Mouse (Mus musculus): ENCODE measurements around the gene Rap2c. TPM values are rescaled to one million over a fixed set of nuclear protein-coding genes. Genes with fewer than 3 reads are reported as not detected.

Gene Rap2c
- polyA plus RNA-seq, 1 experiment: 12.6 TPM

DNA sequence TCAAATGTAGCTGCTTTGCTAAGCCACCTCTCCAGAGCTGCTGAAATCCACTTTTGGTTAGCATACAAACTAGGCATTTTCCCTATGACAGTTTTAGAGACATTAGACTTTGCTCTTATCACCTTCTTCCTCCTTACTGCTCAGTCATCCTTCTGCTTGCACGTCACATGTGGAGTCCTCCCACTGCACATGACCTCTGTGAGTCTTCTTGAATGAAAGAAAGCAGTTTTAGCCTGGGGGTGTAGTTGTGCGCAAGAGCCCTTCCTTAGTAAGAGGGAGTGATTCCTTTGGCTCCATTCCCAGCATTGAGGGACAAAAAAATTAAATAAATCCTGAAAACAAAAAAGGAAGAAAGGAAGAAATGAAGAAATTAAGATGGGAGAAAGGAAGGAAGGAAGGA, 22.5 kb downstream of the Rap2c start:
- Histone ChIP-seq H3K27ac (ENCODE audit: insufficient read depth, low read length) (no peak overlapping the region), H3K4me3 (replicated peaks; ENCODE audit: insufficient read depth, low read depth, low read length) (no peak overlapping the region), H3K27me3 (ENCODE audit: control insufficient read depth, insufficient read depth, low read length) (no peaks in the 10 kb centered on the region), H3K4me1 (ENCODE audit: control insufficient read depth, insufficient read depth, low read length) (no peaks in the 10 kb centered on the region)
- no peak for TF ChIP-seq CTCF (IDR thresholded peaks at IDR 0.05; ENCODE audit: borderline replicate concordance, insufficient read depth, low read depth, low read length)
- TF ChIP-seq POLR2A (IDR thresholded peaks at IDR 0.05; ENCODE audit: borderline replicate concordance, insufficient read depth, low read length): no peak
- DNase-seq: no peak
- 86% methylated on average over 2 of the region's 2 CpGs for WGBS

DNA sequence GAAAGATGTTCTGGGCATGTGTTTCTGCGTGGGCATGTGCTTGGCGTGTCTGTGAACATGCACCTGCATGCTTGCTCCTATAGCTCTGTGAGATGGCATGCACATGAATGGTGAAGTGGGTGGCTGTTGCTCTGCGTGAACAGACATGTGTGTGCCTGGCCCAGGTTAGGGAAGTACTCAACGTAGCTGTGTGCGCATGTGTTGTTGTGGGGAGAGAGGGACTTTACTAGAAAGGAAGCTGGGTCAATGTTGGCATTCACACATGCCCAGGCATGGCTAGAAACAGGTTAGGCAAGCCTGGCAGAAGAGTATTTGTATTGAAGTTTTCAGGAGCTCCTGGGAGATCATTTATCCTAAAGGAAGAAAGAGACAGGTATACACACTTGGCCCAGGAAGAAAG, 26.5 kb downstream of the Rap2c start:
- WGBS: 88% methylated on average over 5 of the region's 5 CpGs
- no peaks in the 10 kb centered on the region for H3K27me3 ChIP-seq (ENCODE audit: control insufficient read depth, insufficient read depth, low read length)
- no peak for DNase-seq
- no peak overlapping the region for H3K4me3 ChIP-seq (replicated peaks; ENCODE audit: insufficient read depth, low read depth, low read length)
- H3K27ac ChIP-seq (ENCODE audit: insufficient read depth, low read length): no peak overlapping the region
- TF ChIP-seq POLR2A (IDR thresholded peaks at IDR 0.05; ENCODE audit: borderline replicate concordance, insufficient read depth, low read length) (no peak), CTCF (IDR thresholded peaks at IDR 0.05; ENCODE audit: borderline replicate concordance, insufficient read depth, low read depth, low read length) (no peak)
- H3K4me1 ChIP-seq (ENCODE audit: control insufficient read depth, insufficient read depth, low read length): no peaks in the 10 kb centered on the region

DNA sequence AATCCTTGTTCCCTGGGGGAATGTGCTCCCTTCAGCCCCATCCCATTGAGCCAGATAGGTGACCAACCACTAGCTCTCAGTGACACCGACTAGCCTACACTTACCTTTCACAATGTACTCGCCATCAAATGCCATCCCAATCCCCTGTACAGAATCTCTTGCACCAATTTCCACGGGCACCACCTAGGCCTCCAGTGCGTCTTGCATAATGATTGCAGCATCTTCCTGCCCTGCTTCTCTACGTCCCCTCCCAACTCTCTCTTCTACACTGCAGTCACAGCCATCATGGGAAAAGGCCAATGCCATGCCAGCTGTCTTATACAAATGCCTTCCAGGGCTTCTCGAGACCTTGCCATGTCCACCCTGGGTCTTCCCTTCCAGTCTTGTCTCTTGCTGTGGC, 27.9 kb downstream of the Rap2c start:
- Histone ChIP-seq H3K27ac (ENCODE audit: insufficient read depth, low read length) (no peak overlapping the region), H3K4me3 (replicated peaks; ENCODE audit: insufficient read depth, low read depth, low read length) (no peak overlapping the region), H3K4me1 (ENCODE audit: control insufficient read depth, insufficient read depth, low read length) (no peaks in the 10 kb centered on the region), H3K27me3 (ENCODE audit: control insufficient read depth, insufficient read depth, low read length) (no peaks in the 10 kb centered on the region)
- no peak for DNase-seq
- TF ChIP-seq POLR2A (IDR thresholded peaks at IDR 0.05; ENCODE audit: borderline replicate concordance, insufficient read depth, low read length) (no peak), CTCF (IDR thresholded peaks at IDR 0.05; ENCODE audit: borderline replicate concordance, insufficient read depth, low read depth, low read length) (no peak)
- WGBS: 74% methylated on average over 6 of the region's 6 CpGs

DNA sequence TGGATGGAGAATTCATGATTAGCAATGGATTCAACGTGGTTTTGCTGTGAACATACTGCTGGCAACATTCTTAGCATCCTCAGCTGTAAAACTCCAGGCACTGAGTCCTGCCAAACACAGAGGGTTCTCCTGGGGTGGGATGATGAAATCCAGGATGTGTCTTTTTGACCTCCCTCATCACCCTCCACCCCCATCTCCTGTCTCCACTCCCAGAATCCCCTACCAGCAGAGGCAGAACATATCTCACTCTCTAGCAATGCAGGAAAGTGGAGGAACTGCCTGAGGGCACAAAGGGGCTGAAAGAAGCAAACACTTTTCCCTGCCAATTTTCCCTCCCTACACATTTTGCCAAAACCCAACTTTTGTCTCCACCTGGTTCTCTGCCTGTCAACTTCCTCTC, 29.2 kb downstream of the Rap2c start:
- no peak for DNase-seq
- TF ChIP-seq POLR2A (IDR thresholded peaks at IDR 0.05; ENCODE audit: borderline replicate concordance, insufficient read depth, low read length): no peak
- no peak for TF ChIP-seq CTCF (IDR thresholded peaks at IDR 0.05; ENCODE audit: borderline replicate concordance, insufficient read depth, low read depth, low read length)
- 26% methylated on average over 1 of the region's 1 CpGs for WGBS

DNA sequence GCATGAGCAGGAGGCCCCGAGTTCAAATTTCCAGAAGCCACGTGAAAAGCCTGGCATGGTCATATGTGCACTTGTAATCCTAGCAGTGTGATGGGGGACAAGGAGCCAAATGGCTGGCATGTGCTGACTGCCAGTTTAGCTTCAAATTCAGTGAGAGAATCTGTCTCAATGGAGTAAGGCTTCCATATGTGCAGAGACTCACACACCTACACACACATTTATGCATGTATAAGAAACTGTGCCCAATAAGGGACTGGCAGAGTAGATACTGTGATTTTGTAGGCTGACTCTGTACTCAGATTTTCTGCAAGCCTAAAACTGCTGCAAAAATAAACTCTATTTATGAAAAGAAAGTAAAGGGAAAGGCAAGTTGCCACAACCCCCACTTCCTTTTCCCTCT, 39.4 kb downstream of the Rap2c start:
- 82% methylated on average over 2 of the region's 2 CpGs for WGBS
- no peak overlapping the region for H3K4me3 ChIP-seq (replicated peaks; ENCODE audit: insufficient read depth, low read depth, low read length)
- H3K27me3 ChIP-seq (ENCODE audit: control insufficient read depth, insufficient read depth, low read length): no peaks in the 10 kb centered on the region
- no peaks in the 10 kb centered on the region for H3K4me1 ChIP-seq (ENCODE audit: control insufficient read depth, insufficient read depth, low read length)
- TF ChIP-seq CTCF (IDR thresholded peaks at IDR 0.05; ENCODE audit: borderline replicate concordance, insufficient read depth, low read depth, low read length) (no peak), POLR2A (IDR thresholded peaks at IDR 0.05; ENCODE audit: borderline replicate concordance, insufficient read depth, low read length) (no peak)
- H3K27ac ChIP-seq (ENCODE audit: insufficient read depth, low read length): no peak overlapping the region
- no peak for DNase-seq

More for the DNA sequence above, 29.2 kb downstream of the Rap2c start:
- Histone ChIP-seq H3K27ac (ENCODE audit: insufficient read depth, low read length) (no peak overlapping the region), H3K4me1 (ENCODE audit: control insufficient read depth, insufficient read depth, low read length) (no peaks in the 10 kb centered on the region), H3K27me3 (ENCODE audit: control insufficient read depth, insufficient read depth, low read length) (no peaks in the 10 kb centered on the region), H3K4me3 (replicated peaks; ENCODE audit: insufficient read depth, low read depth, low read length) (no peak overlapping the region)

DNA sequence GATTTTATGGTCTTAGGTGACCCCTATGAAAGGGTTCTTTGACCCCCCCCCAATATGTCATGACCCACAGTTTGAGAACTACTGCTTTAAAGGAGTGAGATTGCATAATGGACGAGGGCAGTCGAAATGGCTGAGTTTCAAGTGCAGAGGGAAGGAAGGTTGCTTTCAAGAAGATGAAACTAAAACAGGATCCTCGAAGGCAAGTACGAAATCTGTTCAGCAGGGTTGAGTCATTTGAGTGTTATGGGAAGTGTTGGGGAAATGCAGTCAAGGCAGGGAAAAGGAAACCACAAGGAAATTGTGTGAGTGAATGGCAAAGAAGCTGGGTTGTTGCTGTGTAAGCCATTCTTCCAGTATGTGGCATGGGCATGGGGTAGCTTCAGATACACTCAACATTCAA, 45.7 kb downstream of the Rap2c start:
- Histone ChIP-seq H3K4me1 (ENCODE audit: control insufficient read depth, insufficient read depth, low read length) (no peaks in the 10 kb centered on the region), H3K27ac (ENCODE audit: insufficient read depth, low read length) (no peak overlapping the region), H3K4me3 (replicated peaks; ENCODE audit: insufficient read depth, low read depth, low read length) (no peak overlapping the region), H3K27me3 (ENCODE audit: control insufficient read depth, insufficient read depth, low read length) (no peaks in the 10 kb centered on the region)
- WGBS: 87% methylated on average over 4 of the region's 4 CpGs
- no peak for DNase-seq
- TF ChIP-seq CTCF (IDR thresholded peaks at IDR 0.05; ENCODE audit: borderline replicate concordance, insufficient read depth, low read depth, low read length) (no peak), POLR2A (IDR thresholded peaks at IDR 0.05; ENCODE audit: borderline replicate concordance, insufficient read depth, low read length) (no peak)

DNA sequence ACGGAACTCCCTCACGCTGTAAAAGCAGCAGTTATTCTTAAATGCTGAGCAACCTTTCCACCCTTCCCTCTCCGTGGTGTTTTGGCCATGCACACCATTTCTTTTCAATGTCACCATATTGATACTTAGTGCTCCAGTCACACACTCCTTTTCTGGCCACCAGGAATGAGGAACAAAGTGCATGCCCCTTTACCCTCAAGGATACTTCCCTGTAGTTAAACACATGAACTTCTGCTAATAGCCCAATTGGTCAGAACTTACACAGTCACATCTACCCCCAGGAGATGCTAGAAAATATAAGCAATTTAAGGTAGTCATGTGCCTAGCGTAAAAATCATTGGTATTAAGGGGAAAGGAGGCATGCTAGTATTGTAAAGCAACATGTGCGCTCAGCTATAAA, 47.9 kb downstream of the Rap2c start:
- WGBS: 89% methylated on average over 5 of the region's 5 CpGs
- no peaks in the 10 kb centered on the region for H3K4me1 ChIP-seq (ENCODE audit: control insufficient read depth, insufficient read depth, low read length)
- TF ChIP-seq CTCF (IDR thresholded peaks at IDR 0.05; ENCODE audit: borderline replicate concordance, insufficient read depth, low read depth, low read length) (no peak), POLR2A (IDR thresholded peaks at IDR 0.05; ENCODE audit: borderline replicate concordance, insufficient read depth, low read length) (no peak)
- H3K4me3 ChIP-seq (replicated peaks; ENCODE audit: insufficient read depth, low read depth, low read length): no peak overlapping the region
- no peak for DNase-seq
- H3K27ac ChIP-seq (ENCODE audit: insufficient read depth, low read length): no peak overlapping the region
- H3K27me3 ChIP-seq (ENCODE audit: control insufficient read depth, insufficient read depth, low read length): no peaks in the 10 kb centered on the region

DNA sequence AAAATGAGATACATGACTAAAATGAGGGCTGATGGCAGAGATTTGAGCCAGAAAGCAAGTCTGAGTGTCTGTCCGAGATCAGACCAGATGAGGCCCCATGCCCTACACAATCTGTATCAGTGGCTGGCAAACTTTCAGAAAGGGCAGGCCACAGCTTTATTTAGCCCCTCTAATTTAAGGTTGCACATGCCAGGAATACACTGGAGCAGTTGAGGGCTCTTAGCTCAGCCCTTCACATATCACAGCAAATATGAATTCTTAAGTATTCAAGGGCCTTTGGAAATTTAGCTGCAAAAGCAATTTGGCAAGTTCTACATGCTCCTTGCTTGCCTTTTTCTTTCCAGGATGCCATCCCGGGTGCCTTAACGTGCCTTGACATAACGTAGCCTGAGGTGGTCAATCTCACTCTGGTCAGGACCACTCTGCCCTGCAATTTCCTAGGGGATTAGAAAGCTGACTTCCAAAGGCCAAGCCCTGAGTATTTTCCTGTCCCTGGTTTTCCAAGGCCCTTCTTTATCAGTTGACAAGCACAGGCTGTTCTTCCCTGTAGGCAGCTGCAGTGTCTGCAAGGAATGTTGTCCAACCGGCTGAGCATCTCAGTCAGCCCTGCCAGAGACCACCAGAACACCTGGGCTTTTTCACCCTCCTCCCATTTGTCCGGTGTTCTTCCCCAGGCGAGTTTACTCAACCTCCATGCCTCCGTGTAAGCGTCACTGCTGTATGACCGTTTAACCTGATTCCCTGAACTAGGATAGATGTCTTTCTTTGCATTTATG, 49.5 kb downstream of the Rap2c start:
- no peak for TF ChIP-seq POLR2A (IDR thresholded peaks at IDR 0.05; ENCODE audit: borderline replicate concordance, insufficient read depth, low read length)
- TF ChIP-seq CTCF (IDR thresholded peaks at IDR 0.05; ENCODE audit: borderline replicate concordance, insufficient read depth, low read depth, low read length): no peak
- WGBS: 55% methylated on average over 10 of the region's 10 CpGs
- H3K27me3 ChIP-seq (ENCODE audit: control insufficient read depth, insufficient read depth, low read length): no peaks in the 10 kb centered on the region
- no peaks in the 10 kb centered on the region for H3K4me1 ChIP-seq (ENCODE audit: control insufficient read depth, insufficient read depth, low read length)
- DNase-seq: no peak
- no peak overlapping the region for H3K4me3 ChIP-seq (replicated peaks; ENCODE audit: insufficient read depth, low read depth, low read length)
- no peak overlapping the region for H3K27ac ChIP-seq (ENCODE audit: insufficient read depth, low read length)

Data from cerebellum, adult 2 months (tissue).